Mouse (Mus musculus): ENCODE results near the gene Snrpa. TPM values are rescaled to one million over a fixed set of nuclear protein-coding genes. Genes with fewer than 3 reads are reported as not detected.

The Snrpa gene
- polyA plus RNA-seq, 1 experiment from 2014 or later = 89.3 TPM

- no peak for ATAC-seq
Observed at GRCm38 (mm10) chr7:27160921-27161320, 35.1 kb downstream of the Snrpa start.

GRCm38 (mm10) chr7:27159882-27160281 is 36.2 kb downstream of the Snrpa start:
- ATAC-seq (peak; percentile 67), DNase-seq (ENCODE audit: low read depth, low spot score) (no peak)
- in situ Hi-C loops (cut with MboI; ENCODE audit: low pct_unique_long_range_greater_than_20kb) = no loop called here
- no peaks in the 10 kb centered on the region for H3K27me3 ChIP-seq
- TF ChIP-seq CTCF (IDR thresholded peaks at IDR 0.05) = no peak
- POLR2A ChIA-PET = interaction anchor here (0.7 to 0.8 kb wide), 2 partner anchors 20 to 29 kb away, joined by 3 read pairs; no protein-coding TSS in a partner anchor
- CTCF ChIA-PET = interaction anchor here (0.7 to 2.4 kb wide), 11 partner anchors 9 to 123 kb away, joined by 3 to 11 read pairs (median 3); partner anchors contain the start of genes Coq8b and Rab4b

More at GRCm38 (mm10) chr7:27160921-27161320, 35.1 kb downstream of the Snrpa start:
- in situ Hi-C loops (cut with MboI; ENCODE audit: low pct_unique_long_range_greater_than_20kb) = no loop called here
- no peaks in the 10 kb centered on the region for H3K27me3 ChIP-seq
- no peak for TF ChIP-seq CTCF (IDR thresholded peaks at IDR 0.05)
- no peak for DNase-seq (ENCODE audit: low read depth, low spot score)
- ChIA-PET POLR2A (interaction anchor here (1.2 kb wide), 1 partner anchor 22 kb away, joined by 4 read pairs; no protein-coding TSS in a partner anchor), CTCF (interaction anchor here (1.0 to 2.4 kb wide), 7 partner anchors 13 to 111 kb away, joined by 3 to 11 read pairs (median 3); partner anchors contain the start of genes Coq8b and Rab4b)

- ChIA-PET POLR2A (interaction anchor here (0.8 kb wide), 1 partner anchor 9 kb away, joined by 5 read pairs; no protein-coding TSS in a partner anchor), CTCF (interaction anchor here (1.3 kb wide), 3 partner anchors 10 to 26 kb away, joined by 3 to 4 read pairs (median 3); no protein-coding TSS in a partner anchor)
- DNase-seq (ENCODE audit: low read depth, low spot score) = no peak
- in situ Hi-C loops (cut with MboI; ENCODE audit: low pct_unique_long_range_greater_than_20kb) = no loop called here
- no peak for TF ChIP-seq CTCF (IDR thresholded peaks at IDR 0.05)
- ATAC-seq = no peak
- no peaks in the 10 kb centered on the region for H3K27me3 ChIP-seq
Observed at GRCm38 (mm10) chr7:27159256-27159655, 36.8 kb downstream of the Snrpa start.

GRCm38 (mm10) chr7:27158171-27158570 is 37.9 kb downstream of the Snrpa start:
- in situ Hi-C loops (cut with MboI; ENCODE audit: low pct_unique_long_range_greater_than_20kb) = no loop called here
- H3K27me3 ChIP-seq = no peaks in the 10 kb centered on the region
- TF ChIP-seq CTCF (IDR thresholded peaks at IDR 0.05) = no peak
- ChIA-PET POLR2A (no interaction called here), CTCF (no interaction called here)
- no peak for DNase-seq (ENCODE audit: low read depth, low spot score)
- ATAC-seq = no peak

- CTCF ChIA-PET = interaction anchor here (1.1 kb wide), 1 partner anchor 23 kb away, joined by 3 read pairs; the partner anchor contains the start of gene Rab4b
- ATAC-seq = no peak
- POLR2A ChIA-PET = no interaction called here
- in situ Hi-C loops (cut with MboI; ENCODE audit: low pct_unique_long_range_greater_than_20kb) = no loop called here
- no peaks in the 10 kb centered on the region for H3K27me3 ChIP-seq
- no peak for DNase-seq (ENCODE audit: low read depth, low spot score)
- TF ChIP-seq CTCF (IDR thresholded peaks at IDR 0.05) = no peak
Observed at GRCm38 (mm10) chr7:27156005-27156404, 40.1 kb downstream of the Snrpa start.

GRCm38 (mm10) chr7:27153205-27153764 is 42.8 kb downstream of the Snrpa start, which contains the start of gene Cyp2t4:
TSS of gene Cyp2t4 (plus strand) at chr7:27153714.
- ChIA-PET POLR2A (no interaction called here), CTCF (no interaction called here)
- no peak for DNase-seq (ENCODE audit: low read depth, low spot score)
- no peaks in the 10 kb centered on the region for H3K27me3 ChIP-seq
- no peak for ATAC-seq
- TF ChIP-seq CTCF (IDR thresholded peaks at IDR 0.05) = no peak
- in situ Hi-C loops (cut with MboI; ENCODE audit: low pct_unique_long_range_greater_than_20kb) = no loop called here

Other genes with a start within 250 kb of the Snrpa start
- gene Cyp2a12, start 167.2 kb downstream of the Snrpa start, polyA plus RNA-seq (2021) = not detected
- gene Cyp2f2, start 76.4 kb downstream of the Snrpa start, polyA plus RNA-seq (2021) = not detected
- gene Cyp2t4, start 42.6 kb downstream of the Snrpa start, polyA plus RNA-seq (2021) = 0.33 TPM
- 51.6 TPM for gene Egln2, start 29.5 kb downstream of the Snrpa start, polyA plus RNA-seq (2021)
- gene Rab4b, start 17.4 kb downstream of the Snrpa start, polyA plus RNA-seq (2021) = 56.9 TPM
- gene Gm21983, start 15.2 kb downstream of the Snrpa start, polyA plus RNA-seq (2021) = not detected
- gene Mia, start 15.1 kb downstream of the Snrpa start, polyA plus RNA-seq (2021) = not detected
- gene BC024978, start 490 bp downstream of the Snrpa start, polyA plus RNA-seq (2021) = 13.2 TPM
- gene Itpkc, start 32.4 kb upstream of the Snrpa start, polyA plus RNA-seq (2021) = 6.5 TPM
- gene Coq8b, start 36.8 kb upstream of the Snrpa start, polyA plus RNA-seq (2021) = 39.6 TPM
- 9.6 TPM for gene Numbl, start 62.2 kb upstream of the Snrpa start, polyA plus RNA-seq (2021)
- gene Ltbp4, start 141.4 kb upstream of the Snrpa start, polyA plus RNA-seq (2021) = 10.3 TPM
- gene Shkbp1, start 159.7 kb upstream of the Snrpa start, polyA plus RNA-seq (2021) = 24.7 TPM
- 0.64 TPM for gene Gm20479, start 161.1 kb upstream of the Snrpa start, polyA plus RNA-seq (2021)